Mouse (Mus musculus) liver, embryonic 14.5 days (tissue): Measurements from ENCODE around the gene Oxt. TPM values are rescaled to one million over a fixed set of nuclear protein-coding genes. Genes with fewer than 3 reads are reported as not detected.

ENCODE experiments used
- ATAC-seq: fragments of 200-750 bp; cut with Nextera tagmentation; 2 replicates; pipeline ENCODE4 v1.8.0; 2017; ENCODE audit warnings: moderate number of reproducible peaks, mild to moderate bottlenecking, moderate library complexity; ENCODE audit not compliant: insufficient read depth
- DNase-seq, 3 experiments: peaks; one replicate each; pipeline ENCODE4 v3.0.0-alpha.2; 2012 to 2013; ENCODE audit warnings: low read depth in 3 of 3, low spot score in 3 of 3
- H3K27ac ChIP-seq: fragments of 300-500 bp; sonication (generic); 2 replicates; pipeline ENCODE4 v1.5.1; 2014; ENCODE audit warnings: moderate library complexity, mild to moderate bottlenecking, control low read depth, inconsistent platforms
- H3K27me3 ChIP-seq: fragments of 300-500 bp; sonication (generic); 2 replicates; pipeline ENCODE4 v1.6.1; 2014; ENCODE audit warnings: mild to moderate bottlenecking, low read length, moderate library complexity; ENCODE audit not compliant: control insufficient read depth, insufficient read depth
- H3K36me3 ChIP-seq: fragments of 300-500 bp; sonication (generic); replicated peaks from 2 replicates; pipeline ENCODE4 v1.6.1; 2014; ENCODE audit warnings: low read depth; ENCODE audit not compliant: control insufficient read depth, insufficient read depth
- H3K4me1 ChIP-seq, 2 experiments: fragments of 200-500 bp in 1 of 2; fragments of 300-500 bp in 1 of 2; sonication (generic) in 1 of 2; replicated peaks; 2 replicates each; pipeline ENCODE4 v1.6.1; 2012 to 2014; ENCODE audit warnings: antibody characterized with exemption in 1 of 2, inconsistent platforms in 1 of 2, low read length in 1 of 2; ENCODE audit not compliant: control insufficient read depth in 2 of 2, insufficient read depth in 2 of 2
- H3K4me2 ChIP-seq: fragments of 300-500 bp; sonication (generic); 2 replicates; pipeline ENCODE4 v1.6.1; 2014; ENCODE audit warnings: low read depth, mild to moderate bottlenecking, control low read depth, moderate library complexity
- H3K4me3 ChIP-seq, 2 experiments: fragments of 200-500 bp in 1 of 2; fragments of 300-500 bp in 1 of 2; sonication (generic) in 1 of 2; 2 replicates each; pipeline ENCODE4 v1.5.1; 2012 to 2014; ENCODE audit warnings: low read depth in 2 of 2, low read length in 2 of 2, mild to moderate bottlenecking in 2 of 2, control low read depth in 1 of 2, inconsistent platforms in 1 of 2, moderate library complexity in 1 of 2; ENCODE audit not compliant: insufficient read depth in 1 of 2
- H3K9ac ChIP-seq: fragments of 300-500 bp; sonication (generic); replicated peaks from 2 replicates; pipeline ENCODE4 v1.6.1; 2014; ENCODE audit warnings: mild to moderate bottlenecking, control low read depth, moderate library complexity
- H3K9me3 ChIP-seq: fragments of 300-500 bp; sonication (generic); 2 replicates; pipeline ENCODE4 v1.6.1; 2016; ENCODE audit warnings: low read length, mixed read lengths; ENCODE audit not compliant: control insufficient read depth
- CTCF ChIP-seq: IDR thresholded peaks from 2 replicates; pipeline ENCODE4 v1.5.1; 2016; ENCODE audit warnings: antibody characterized with exemption, low read depth, control low read depth
- EP300 ChIP-seq: IDR thresholded peaks from 2 replicates; pipeline ENCODE4 v1.6.1; 2016; ENCODE audit warnings: antibody characterized with exemption, low read depth
- WGBS: fragments of 180-500 bp; shearing (Covaris S2); extraction: QIAGEN DNeasy Blood & Tissue Kit; methylation state at CpG from one replicate; pipeline ENCODE4 v1.1.7; 2014; ENCODE audit not compliant: insufficient replicate concordance; 5-methylcytosine and 5-hydroxymethylcytosine counted together
- polyA plus RNA-seq, 2 experiments: library from polyadenylated mRNA; depleted of rRNA in 1 of 2; stranded (reverse) in 1 of 2; unstranded in 1 of 2; fragments of >200 nt; fragmentation: Nextera tagmentation in 1 of 2; extraction: Ambion mirVana in 1 of 2; gene quantifications; 2 replicates each; pipeline versions ENCODE4 v1.2.1 to v1.2.3; 2012 to 2014

Gene Oxt
- polyA plus RNA-seq, 2 experiments = not detected

DNA sequence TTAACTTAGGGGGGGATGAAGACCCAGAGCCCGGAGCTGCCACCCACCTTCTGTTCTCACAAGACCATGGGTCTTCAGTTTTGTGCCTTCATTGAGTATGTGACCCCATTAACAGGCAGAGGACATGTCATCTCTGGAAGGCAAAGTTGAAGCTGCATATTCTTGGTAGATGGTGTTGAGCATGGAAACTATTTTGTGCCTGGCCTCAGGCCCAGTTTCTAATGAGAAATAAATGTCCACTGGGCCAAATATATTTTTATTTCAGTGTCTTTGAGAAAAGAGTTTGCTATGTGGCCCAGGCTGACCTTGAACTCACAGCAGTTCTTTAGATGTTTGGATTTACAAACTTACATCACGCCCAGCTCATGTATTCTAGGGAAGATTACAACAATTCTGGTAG, 13.8 kb downstream of the Oxt start:
- TF ChIP-seq CTCF (no peak), EP300 (no peak)
- Histone ChIP-seq H3K27me3 (no peaks in the 10 kb centered on the region), H3K4me2 (no peak overlapping the region), H3K9ac (no peak overlapping the region), H3K9me3 (no peaks in the 10 kb centered on the region), H3K36me3 (no peaks in the 10 kb centered on the region; the same call in 1 of the 2 replicates), H3K27ac (no peak overlapping the region), H3K4me3 (no peak overlapping the region), H3K4me1 (no peaks in the 10 kb centered on the region)
- ATAC-seq = no peak
- no peak for DNase-seq
- WGBS = 83% methylated on average over 2 of the region's 2 CpGs

DNA sequence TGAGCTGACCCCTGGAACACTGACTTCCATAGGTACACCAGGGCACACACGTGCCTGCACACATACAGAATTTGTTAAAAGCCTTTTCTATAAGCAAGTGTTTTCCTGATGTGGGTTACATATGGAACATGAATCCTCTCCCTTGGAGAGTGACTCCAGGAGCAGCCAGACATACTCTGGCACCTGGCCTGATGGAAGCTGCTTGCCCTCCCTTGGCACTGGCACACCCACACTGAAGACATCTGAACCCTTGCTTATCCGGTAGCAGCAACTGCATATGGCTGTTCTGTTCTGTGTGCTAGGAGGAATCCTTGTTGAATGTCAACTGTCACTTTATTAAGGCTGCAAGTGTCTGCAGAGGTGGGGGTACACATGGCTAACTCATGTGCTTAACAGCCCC, 15.0 kb downstream of the Oxt start:
- no peak overlapping the region for H3K9ac ChIP-seq
- no peak for DNase-seq
- no peaks in the 10 kb centered on the region for H3K4me1 ChIP-seq
- no peaks in the 10 kb centered on the region for H3K9me3 ChIP-seq
- no peak for ATAC-seq
- WGBS = 77% methylated on average over 2 of the region's 2 CpGs
- H3K36me3 ChIP-seq = no peaks in the 10 kb centered on the region; the same call in none of the 2 replicates
- no peak overlapping the region for H3K4me2 ChIP-seq
- H3K27ac ChIP-seq = no peak overlapping the region
- no peak overlapping the region for H3K4me3 ChIP-seq
- TF ChIP-seq EP300 (no peak), CTCF (no peak)
- no peaks in the 10 kb centered on the region for H3K27me3 ChIP-seq

DNA sequence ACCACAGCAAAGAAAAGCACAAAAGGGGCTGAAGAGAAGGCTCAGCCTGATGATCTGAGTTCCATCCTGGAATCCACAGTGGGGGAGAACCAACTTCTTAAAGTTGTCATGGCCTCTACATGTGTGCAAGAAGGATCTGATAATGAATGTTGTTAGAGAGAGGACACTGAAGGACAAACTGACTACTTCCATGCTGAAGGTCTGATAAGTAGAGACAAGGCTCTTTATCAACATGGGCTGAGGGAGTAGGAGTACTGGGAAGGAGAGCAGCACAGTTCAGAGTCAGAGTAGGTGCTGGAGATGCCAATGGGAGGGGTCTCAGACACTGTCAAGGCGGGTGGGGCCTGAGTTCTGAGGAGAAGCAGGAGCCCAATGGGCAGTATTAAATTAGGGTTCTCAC, 19.6 kb downstream of the Oxt start:
- Histone ChIP-seq H3K4me3 (no peak overlapping the region), H3K4me1 (no peaks in the 10 kb centered on the region), H3K36me3 (no peaks in the 10 kb centered on the region; the same call in none of the 2 replicates), H3K9me3 (no peaks in the 10 kb centered on the region), H3K27me3 (no peaks in the 10 kb centered on the region), H3K27ac (no peak overlapping the region), H3K9ac (no peak overlapping the region), H3K4me2 (no peak overlapping the region)
- TF ChIP-seq EP300 (no peak), CTCF (no peak)
- WGBS = 42% methylated on average over 1 of the region's 1 CpGs
- ATAC-seq (no peak; the same call in 1 of the 2 replicates), DNase-seq (no peak)

DNA sequence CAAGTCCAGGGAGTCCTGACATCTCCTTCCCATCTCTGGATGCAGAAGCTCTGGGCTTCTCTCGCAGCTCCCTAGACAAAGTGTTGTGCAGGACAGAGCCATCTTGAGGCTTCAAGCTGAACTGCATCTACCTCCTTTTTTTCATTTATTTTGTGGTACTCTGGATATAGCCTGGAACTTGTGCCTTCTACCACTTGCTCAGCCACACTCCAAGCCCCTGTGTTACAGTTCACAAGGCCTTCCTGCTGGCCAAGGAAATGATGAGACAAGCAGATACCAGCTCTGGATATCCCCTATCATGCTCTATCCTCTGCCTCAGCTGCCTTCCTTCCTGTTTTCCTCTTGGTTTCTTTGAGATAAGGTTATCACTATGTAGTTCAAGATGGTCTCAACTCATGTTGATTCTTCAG, 21.6 kb downstream of the Oxt start:
- no peak overlapping the region for H3K4me2 ChIP-seq
- WGBS = 10% methylated on average over 1 of the region's 1 CpGs

DNA sequence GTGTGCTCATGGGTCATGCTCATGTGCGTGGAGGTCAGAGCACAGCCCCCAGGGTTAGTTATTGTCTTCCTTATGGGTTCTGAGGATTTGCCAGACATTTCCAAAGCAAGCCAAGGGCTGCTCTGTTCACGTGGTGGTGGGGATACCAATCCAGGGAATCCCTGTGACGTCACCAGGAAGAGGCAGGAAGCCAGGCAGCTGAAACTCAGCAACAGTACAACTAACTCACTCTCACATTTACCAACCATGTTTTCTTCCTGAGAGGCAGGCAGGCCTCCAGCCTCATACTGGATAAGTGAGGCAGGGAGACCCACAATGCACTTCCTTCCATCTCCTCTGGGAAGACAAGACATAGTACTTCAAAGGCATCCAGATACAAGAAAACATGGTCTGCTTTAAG, 22.4 kb downstream of the Oxt start:
- ATAC-seq (no peak), DNase-seq (no peak)
- no peaks in the 10 kb centered on the region for H3K27me3 ChIP-seq
- H3K4me2 ChIP-seq = no peak overlapping the region
- no peaks in the 10 kb centered on the region for H3K9me3 ChIP-seq
- no peak overlapping the region for H3K4me3 ChIP-seq
- TF ChIP-seq EP300 (no peak), CTCF (no peak)
- 68% methylated on average over 3 of the region's 3 CpGs for WGBS
- no peak overlapping the region for H3K9ac ChIP-seq
- H3K4me1 ChIP-seq = no peaks in the 10 kb centered on the region
- H3K27ac ChIP-seq = no peak overlapping the region
- H3K36me3 ChIP-seq = peaks cover 2% of the 10 kb centered on the region

More for the DNA sequence above, 21.6 kb downstream of the Oxt start:
- H3K4me1 ChIP-seq = no peaks in the 10 kb centered on the region
- ATAC-seq (no peak; the same call in 1 of the 2 replicates), DNase-seq (peak in 1 of 3 experiments; percentile 17)
- TF ChIP-seq EP300 = no peak
- TF ChIP-seq CTCF = peak; percentile 69
- no peak overlapping the region for H3K9ac ChIP-seq
- H3K4me3 ChIP-seq = no peak overlapping the region
- no peaks in the 10 kb centered on the region; the same call in none of the 2 replicates for H3K36me3 ChIP-seq
- no peaks in the 10 kb centered on the region for H3K27me3 ChIP-seq
- no peak overlapping the region for H3K27ac ChIP-seq
- no peaks in the 10 kb centered on the region for H3K9me3 ChIP-seq
